Comparison of ENCODE assay signal across 8 mouse cellular contexts in genomic region chrX:12164591-12165529, GRCm38 (mm10). TPM values are rescaled to one million over a fixed set of nuclear protein-coding genes. Genes with fewer than 3 reads are reported as not detected.
DNase-seq lines count a peak whose midpoint lies in the region; ATAC-seq and TF ChIP-seq lines count a peak whose summit lies in the region.

No protein-coding gene starts in this region.

- no peaks in the 10 kb centered on the region for H3K9me3 ChIP-seq in neural tube, embryonic 12.5 days
- H3K9me3 ChIP-seq in midbrain, postnatal 0 days (ENCODE audit: low read length): no peaks in the 10 kb centered on the region

- no peak overlapping the region for H3K4me3 ChIP-seq in neural tube, embryonic 12.5 days
- H3K4me3 ChIP-seq in midbrain, postnatal 0 days (ENCODE audit: low read depth, low read length): no peak overlapping the region

- H3K4me2 ChIP-seq in neural tube, embryonic 12.5 days (replicated peaks): no peak overlapping the region
- H3K4me2 ChIP-seq in midbrain, postnatal 0 days (ENCODE audit: low read depth, low read length, poor library complexity, severe bottlenecking): no peak overlapping the region

- peak; percentile 80 for ATAC-seq in neural tube, embryonic 12.5 days (ENCODE audit: low FRiP score, low read depth)
- ATAC-seq in midbrain, postnatal 0 days (ENCODE audit: low FRiP score): no peak

- no peak for TF ChIP-seq CTCF in midbrain, postnatal 0 days (IDR thresholded peaks at IDR 0.05)

- DNase-seq in kidney, adult 18-20 months: peak; percentile 14
- DNase-seq in kidney, adult 11 months: no peak
- DNase-seq in heart, adult 18-20 months: peak; percentile 42 to 75
- peak; percentile 45 for DNase-seq in kidney, adult 9 months
- DNase-seq in cerebellum, adult 8-10 months: no peak
- DNase-seq in urinary bladder, postnatal 10 days (ENCODE audit: low spot score): no peak
- DNase-seq in midbrain, postnatal 0 days (ENCODE audit: low spot score): no peak

- no peaks in the 10 kb centered on the region for H3K36me3 ChIP-seq in neural tube, embryonic 12.5 days
- no peaks in the 10 kb centered on the region for H3K36me3 ChIP-seq in midbrain, postnatal 0 days (ENCODE audit: insufficient read depth, low read length)

- 34% methylated on average over 11 of the region's 11 CpGs for WGBS in neural tube, embryonic 12.5 days
- whole genome bisulfite sequencing in midbrain, postnatal 0 days: 40% methylated on average over 11 of the region's 11 CpGs

- H3K27ac ChIP-seq in neural tube, embryonic 12.5 days: no peak overlapping the region
- H3K27ac ChIP-seq in midbrain, postnatal 0 days (ENCODE audit: low read depth, low read length): no peak overlapping the region

- H3K9ac ChIP-seq in neural tube, embryonic 12.5 days: no peak overlapping the region
- H3K9ac ChIP-seq in midbrain, postnatal 0 days (replicated peaks; ENCODE audit: low read length, poor library complexity, severe bottlenecking): no peak overlapping the region

- H3K4me1 ChIP-seq in neural tube, embryonic 12.5 days: no peaks in the 10 kb centered on the region; the same call in 1 of the 2 replicates
- H3K4me1 ChIP-seq in midbrain, postnatal 0 days (ENCODE audit: insufficient read depth, low read length): no peaks in the 10 kb centered on the region

- peaks cover 6% of the 10 kb centered on the region; the same call in 1 of the 2 replicates for H3K27me3 ChIP-seq in neural tube, embryonic 12.5 days (replicated peaks)
- no peaks in the 10 kb centered on the region; the same call in 1 of the 2 replicates for H3K27me3 ChIP-seq in midbrain, postnatal 0 days (ENCODE audit: insufficient read depth, low read length)

RNA-seq across cellular contexts. Expression of gene Bcor, which starts 4.7 kb away (rescaled TPM):
- total RNA-seq in heart, adult 18-20 months (2021): 10 to 100 TPM; 16.7 to 20.5 TPM
- 23.0 and 23.2 TPM in 2 replicates for polyA plus RNA-seq in neural tube, embryonic 12.5 days (2016; fragmentation: Nextera tagmentation; extraction: Ambion mirVana)
- total RNA-seq in midbrain, postnatal 0 days (2014; rRNA removed): 28.6 and 45.5 TPM in 2 replicates
- polyA plus RNA-seq in midbrain, postnatal 0 days (2015; fragmentation: Nextera tagmentation; extraction: Ambion mirVana): 11.7 and 12.9 TPM in 2 replicates

Comparison
In these comparisons a context has a peak if more than half of its experiments do, and no peak if none do; other contexts are left out.
1. DNase-seq: peak in kidney, adult 18-20 months (single experiment), heart, adult 18-20 months (2 of 2) and kidney, adult 9 months (single experiment); none in kidney, adult 11 months (single experiment), cerebellum, adult 8-10 months (single experiment), urinary bladder, postnatal 10 days (single experiment) and midbrain, postnatal 0 days (single experiment).